Mouse (Mus musculus) kidney, postnatal 0 days (tissue): ENCODE data around the gene Itpr1. TPM values are rescaled to one million over a fixed set of nuclear protein-coding genes. Genes with fewer than 3 reads are reported as not detected.

Source experiments
- ATAC-seq: fragments of 200-750 bp; cut with Nextera tagmentation; replicated peaks from 2 replicates; pipeline ENCODE4 v1.8.0; 2017; ENCODE audit warnings: low read depth, moderate number of reproducible peaks, moderate TSS enrichment, moderate library complexity; ENCODE audit not compliant: low FRiP score
- DNase-seq: peaks from one replicate; pipeline ENCODE4 v3.0.0-alpha.2; 2016; ENCODE audit warnings: low spot score
- H3K27ac ChIP-seq: fragments of 300-500 bp; sonication (generic); 2 replicates; pipeline ENCODE4 v1.5.1; 2014; ENCODE audit warnings: mild to moderate bottlenecking
- H3K27me3 ChIP-seq: fragments of 300-500 bp; sonication (generic); 2 replicates; pipeline ENCODE4 v1.6.1; 2014; ENCODE audit warnings: low read length, mixed read lengths; ENCODE audit not compliant: insufficient read depth
- H3K36me3 ChIP-seq: fragments of 300-500 bp; sonication (generic); 2 replicates; pipeline ENCODE4 v1.6.1; 2014; ENCODE audit warnings: low read length, mixed read lengths; ENCODE audit not compliant: insufficient read depth
- H3K4me1 ChIP-seq: fragments of 300-500 bp; sonication (generic); replicated peaks from 2 replicates; pipeline ENCODE4 v1.6.1; 2014; ENCODE audit warnings: antibody characterized with exemption, low read length, mixed read lengths; ENCODE audit not compliant: insufficient read depth
- H3K4me2 ChIP-seq: fragments of 300-500 bp; sonication (generic); 2 replicates; pipeline ENCODE4 v1.6.1; 2014; ENCODE audit warnings: mild to moderate bottlenecking, low read length, moderate library complexity, mixed read lengths
- H3K4me3 ChIP-seq: fragments of 300-500 bp; sonication (generic); replicated peaks from 2 replicates; pipeline ENCODE4 v1.5.1; 2014; ENCODE audit warnings: low read depth, low read length
- H3K9ac ChIP-seq: fragments of 300-500 bp; sonication (generic); 2 replicates; pipeline ENCODE4 v1.6.1; 2014; ENCODE audit warnings: low read depth, low read length
- H3K9me3 ChIP-seq: fragments of 300-500 bp; sonication (generic); replicated peaks from 2 replicates; pipeline ENCODE4 v1.6.1; 2016; ENCODE audit warnings: low read length, inconsistent platforms, mixed read lengths
- CTCF ChIP-seq: IDR thresholded peaks from 2 replicates; pipeline ENCODE4 v1.5.1; 2016; ENCODE audit warnings: antibody characterized with exemption, low read depth, mild to moderate bottlenecking, moderate library complexity
- WGBS: fragments of 180-500 bp; shearing (Covaris S2); extraction: QIAGEN DNeasy Blood & Tissue Kit; methylation state at CpG from one replicate; pipeline ENCODE4 v1.1.7; 2014; 5-methylcytosine and 5-hydroxymethylcytosine counted together
- polyA plus RNA-seq: library from polyadenylated mRNA; unstranded; fragments of >200 nt; fragmentation: Nextera tagmentation; extraction: Ambion mirVana; gene quantifications from 2 replicates; pipeline ENCODE4 v1.2.1, GENCODE M21; 2015

Itpr1 gene
- polyA plus RNA-seq, 1 experiment from 2014 or later = 21.2 TPM

- TF ChIP-seq CTCF = no peak
- Histone ChIP-seq H3K27me3 (no peaks in the 10 kb centered on the region), H3K9ac (no peak overlapping the region), H3K4me1 (peaks cover 8% of the 10 kb centered on the region; the same call in 1 of the 2 replicates), H3K27ac (no peak overlapping the region), H3K9me3 (no peaks in the 10 kb centered on the region), H3K4me2 (no peak overlapping the region), H3K36me3 (no peaks in the 10 kb centered on the region), H3K4me3 (no peak overlapping the region)
- ATAC-seq (no peak), DNase-seq (no peak)
- 90% methylated on average over 5 of the region's 5 CpGs for WGBS
Measured at GRCm38 (mm10) chr6:108222875-108223274, 10.0 kb downstream of the Itpr1 start.

GRCm38 (mm10) chr6:108224361-108224760, 11.5 kb downstream of the Itpr1 start:
- TF ChIP-seq CTCF = no peak
- H3K27ac ChIP-seq = no peak overlapping the region
- H3K9me3 ChIP-seq = no peaks in the 10 kb centered on the region
- H3K9ac ChIP-seq = no peak overlapping the region
- WGBS = 96% methylated on average over 4 of the region's 4 CpGs
- DNase-seq (no peak), ATAC-seq (no peak)
- H3K4me1 ChIP-seq = peaks cover 6% of the 10 kb centered on the region; the same call in 1 of the 2 replicates
- no peak overlapping the region for H3K4me2 ChIP-seq
- no peaks in the 10 kb centered on the region for H3K27me3 ChIP-seq
- H3K4me3 ChIP-seq = no peak overlapping the region
- no peaks in the 10 kb centered on the region for H3K36me3 ChIP-seq

- DNase-seq = no peak
- Histone ChIP-seq H3K4me2 (no peak overlapping the region), H3K9me3 (no peaks in the 10 kb centered on the region), H3K27me3 (no peaks in the 10 kb centered on the region), H3K36me3 (no peaks in the 10 kb centered on the region), H3K4me1 (peaks cover 6% of the 10 kb centered on the region; the same call in 1 of the 2 replicates), H3K4me3 (no peak overlapping the region), H3K27ac (no peak overlapping the region), H3K9ac (no peak overlapping the region)
- no peak for TF ChIP-seq CTCF
- ATAC-seq = no peak
- 93% methylated on average over 2 of the region's 2 CpGs for WGBS
Measured at GRCm38 (mm10) chr6:108225027-108225426, 12.1 kb downstream of the Itpr1 start.

- WGBS = 56% methylated on average over 7 of the region's 7 CpGs
Measured at GRCm38 (mm10) chr6:108226230-108226629, 13.3 kb downstream of the Itpr1 start.

GRCm38 (mm10) chr6:108227461-108227860, 14.6 kb downstream of the Itpr1 start:
- no peak overlapping the region for H3K4me3 ChIP-seq
- no peak for DNase-seq
- whole genome bisulfite sequencing = 89% methylated on average over 6 of the region's 6 CpGs
- ATAC-seq = no peak
- peak overlapping the region; percentile 47; the same call in 1 of the 2 replicates for H3K27ac ChIP-seq
- H3K4me2 ChIP-seq = no peak overlapping the region
- H3K9me3 ChIP-seq = no peaks in the 10 kb centered on the region
- no peak for TF ChIP-seq CTCF
- no peak overlapping the region for H3K9ac ChIP-seq
- H3K27me3 ChIP-seq = no peaks in the 10 kb centered on the region
- peaks cover 14% of the 10 kb centered on the region for H3K4me1 ChIP-seq
- no peaks in the 10 kb centered on the region for H3K36me3 ChIP-seq

More at GRCm38 (mm10) chr6:108226230-108226629, 13.3 kb downstream of the Itpr1 start:
- Histone ChIP-seq H3K4me2 (no peak overlapping the region), H3K9me3 (no peaks in the 10 kb centered on the region), H3K27me3 (no peaks in the 10 kb centered on the region), H3K4me3 (no peak overlapping the region), H3K36me3 (no peaks in the 10 kb centered on the region), H3K4me1 (peaks cover 6% of the 10 kb centered on the region; the same call in 1 of the 2 replicates), H3K9ac (no peak overlapping the region), H3K27ac (no peak overlapping the region)
- no peak for TF ChIP-seq CTCF
- no peak for DNase-seq
- ATAC-seq = no peak

- TF ChIP-seq CTCF = no peak
- Histone ChIP-seq H3K9me3 (no peaks in the 10 kb centered on the region), H3K36me3 (no peaks in the 10 kb centered on the region), H3K4me1 (peaks cover 20% of the 10 kb centered on the region), H3K27me3 (no peaks in the 10 kb centered on the region), H3K27ac (no peak overlapping the region), H3K9ac (no peak overlapping the region), H3K4me3 (no peak overlapping the region), H3K4me2 (no peak overlapping the region)
- WGBS = 52% methylated on average over 6 of the region's 6 CpGs
- ATAC-seq (no peak), DNase-seq (no peak)
Measured at GRCm38 (mm10) chr6:108228048-108228447, 15.2 kb downstream of the Itpr1 start.

- Histone ChIP-seq H3K4me2 (no peak overlapping the region), H3K4me3 (no peak overlapping the region), H3K27me3 (no peaks in the 10 kb centered on the region), H3K4me1 (peaks cover 23% of the 10 kb centered on the region), H3K36me3 (no peaks in the 10 kb centered on the region), H3K27ac (no peak overlapping the region), H3K9ac (no peak overlapping the region), H3K9me3 (no peaks in the 10 kb centered on the region)
- WGBS = 28% methylated on average over 2 of the region's 2 CpGs
- TF ChIP-seq CTCF = no peak
- no peak for DNase-seq
- ATAC-seq = no peak
Measured at GRCm38 (mm10) chr6:108228601-108229000, 15.7 kb downstream of the Itpr1 start.
